Mouse (Mus musculus) olfactory bulb, adult 2 months (tissue): ENCODE measurements around the gene Trip6. TPM values are rescaled to one million over a fixed set of nuclear protein-coding genes. Genes with fewer than 3 reads are reported as not detected.
A peak's percentile ranks its signal among the peaks of the same experiment; 100 is the strongest.

Experiments
- H3K27ac ChIP-seq: fragments of 200-500 bp; 2 replicates; pipeline ENCODE4 v1.5.1; 2012; ENCODE audit warnings: low read depth, low read length; ENCODE audit not compliant: insufficient read depth
- H3K4me1 ChIP-seq: fragments of 200-500 bp; 2 replicates; pipeline ENCODE4 v1.6.1; 2012; ENCODE audit warnings: low read length; ENCODE audit not compliant: control insufficient read depth, insufficient read depth
- H3K4me3 ChIP-seq: fragments of 200-500 bp; 2 replicates; pipeline ENCODE4 v1.5.1; 2012; ENCODE audit warnings: mild to moderate bottlenecking, low read depth, low read length, moderate library complexity; ENCODE audit not compliant: insufficient read depth
- CTCF ChIP-seq: fragments of 200-500 bp; IDR thresholded peaks from 2 replicates; pipeline ENCODE4 v1.5.1; 2012; ENCODE audit warnings: low read depth, mild to moderate bottlenecking, low read length, moderate library complexity; ENCODE audit not compliant: insufficient read depth
- POLR2A ChIP-seq: fragments of 200-500 bp; IDR thresholded peaks from 2 replicates; pipeline ENCODE4 v1.6.1; 2012; ENCODE audit warnings: mild to moderate bottlenecking, low read depth, low read length, moderate library complexity; ENCODE audit not compliant: insufficient read depth
- WGBS: fragments of 180-500 bp; shearing (Covaris S2); methylation state at CpG from one replicate; pipeline ENCODE4 v1.1.7; 2018; 5-methylcytosine and 5-hydroxymethylcytosine counted together
- polyA plus RNA-seq: library from polyadenylated mRNA; stranded (reverse); fragments of >200 nt; gene quantifications from 2 replicates; pipeline ENCODE4 v1.2.4, GENCODE M21; 2012; ENCODE audit warnings: low replicate concordance; ENCODE audit not compliant: missing spikeins, insufficient read depth, insufficient read length

Gene Trip6
- polyA plus RNA-seq, 1 experiment: not detected

DNA sequence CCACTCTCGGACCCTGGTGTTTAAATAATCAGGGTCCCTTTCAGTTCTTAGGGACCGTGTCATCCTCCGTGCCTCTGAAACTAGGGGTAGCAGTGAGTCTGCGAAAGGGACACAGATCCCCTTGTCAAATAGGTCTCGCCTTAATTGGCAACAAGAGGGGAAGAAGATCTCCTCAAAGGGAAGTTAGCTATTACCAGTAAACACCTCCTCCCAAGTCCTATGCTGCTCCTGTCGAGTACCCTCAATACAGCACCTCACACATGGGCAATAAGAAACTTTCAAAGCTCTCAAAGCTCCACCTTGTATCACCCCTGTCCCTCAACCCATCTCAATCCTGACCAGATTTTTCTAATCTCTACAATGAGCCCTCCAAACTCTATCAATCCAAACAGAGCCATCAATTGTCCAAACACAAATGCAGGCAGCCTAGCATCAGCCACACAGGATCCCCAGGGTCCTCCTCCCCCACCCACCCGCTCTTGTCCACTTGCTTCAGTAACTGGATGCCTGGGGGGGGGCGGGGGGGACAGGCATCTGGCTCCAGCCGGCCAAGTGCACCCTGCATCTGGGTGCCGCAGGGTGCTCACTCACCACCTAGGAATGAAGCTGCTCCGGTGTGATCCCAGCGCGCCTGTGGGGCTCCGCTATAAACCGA, 18.8 kb upstream of the Trip6 start:
- Histone ChIP-seq H3K27ac (no peak overlapping the region), H3K4me3 (peak overlapping the region; percentile 69), H3K4me1 (peaks cover 11% of the 10 kb centered on the region)
- WGBS: 11% methylated on average over 15 of the region's 15 CpGs
- no peak; the same call in 1 of the 2 replicates for TF ChIP-seq POLR2A
- TF ChIP-seq CTCF: no peak

DNA sequence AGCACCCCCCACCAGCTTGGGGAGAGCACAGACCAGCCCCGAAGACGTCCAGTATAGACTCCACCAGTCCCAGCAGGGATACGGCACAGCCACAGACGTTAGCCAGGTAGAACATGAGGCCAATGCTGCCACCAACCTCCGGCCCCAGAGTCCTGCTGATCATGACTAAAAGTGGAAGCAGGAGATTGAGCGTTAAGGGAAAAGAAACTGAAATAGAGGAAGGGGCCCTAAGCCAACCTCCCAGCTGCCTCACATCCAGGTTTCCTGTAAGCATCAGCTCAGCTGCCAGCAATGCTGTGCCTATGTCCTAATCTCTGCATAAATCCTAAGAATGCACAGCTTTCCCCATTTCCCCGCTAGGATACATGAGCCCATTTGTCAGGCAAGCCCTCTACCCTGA, 16.7 kb upstream of the Trip6 start:
- WGBS: 92% methylated on average over 7 of the region's 7 CpGs
- Histone ChIP-seq H3K27ac (no peak overlapping the region), H3K4me3 (no peak overlapping the region), H3K4me1 (peaks cover 8% of the 10 kb centered on the region; the same call in 1 of the 2 replicates)
- TF ChIP-seq CTCF (no peak), POLR2A (no peak)

- Histone ChIP-seq H3K4me1 (no peaks in the 10 kb centered on the region), H3K27ac (no peak overlapping the region), H3K4me3 (no peak overlapping the region)
- 96% methylated on average over 3 of the region's 3 CpGs for WGBS
- no peak for TF ChIP-seq CTCF
- TF ChIP-seq POLR2A: no peak
These were observed 6.8 kb upstream of the Trip6 start for GRCm38 (mm10) chr5:137320996-137321395.

DNA sequence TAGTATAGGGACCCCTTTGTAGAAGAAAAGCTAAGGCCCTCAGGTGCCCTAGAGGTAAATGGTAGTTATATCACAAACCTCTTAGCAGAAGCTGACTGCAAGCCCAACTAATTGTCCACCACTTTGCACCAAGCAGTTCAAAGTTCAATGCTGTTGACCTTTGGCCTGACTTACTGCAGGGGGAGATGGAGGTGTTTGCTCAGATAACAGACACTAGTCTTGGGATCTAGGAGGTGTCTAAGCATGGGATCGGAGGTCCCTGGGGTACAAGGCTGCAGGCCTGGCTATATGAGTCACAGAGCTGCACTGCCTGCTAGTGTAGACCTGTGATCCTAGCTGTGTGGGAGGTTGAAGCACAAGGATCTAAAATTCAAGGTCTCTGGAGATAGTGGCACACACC, 4.4 kb upstream of the Trip6 start:
- H3K27ac ChIP-seq: no peak overlapping the region
- 79% methylated on average over 1 of the region's 1 CpGs for WGBS
- no peak for TF ChIP-seq POLR2A
- peaks cover 16% of the 10 kb centered on the region for H3K4me1 ChIP-seq
- H3K4me3 ChIP-seq: no peak overlapping the region

DNA sequence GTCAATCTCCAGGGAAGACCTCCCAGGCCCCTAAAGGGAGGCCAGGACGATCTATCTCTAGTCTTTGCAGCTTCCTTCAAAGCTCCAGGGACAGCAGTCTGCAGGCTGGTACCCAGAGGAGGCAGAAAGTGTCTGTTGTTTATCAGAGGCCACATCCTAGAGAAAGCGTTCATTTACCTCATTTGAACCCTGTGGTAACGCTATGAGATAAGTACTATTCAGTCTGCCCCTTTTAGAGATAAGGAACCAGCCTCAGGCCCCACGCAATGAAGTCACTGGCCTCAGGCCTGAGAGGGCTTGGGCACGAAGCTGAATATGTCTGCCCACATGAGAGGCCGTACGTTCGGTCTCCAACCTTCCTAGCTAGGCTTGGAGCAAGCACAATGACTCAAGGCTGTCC, 3.2 kb upstream of the Trip6 start:
- Histone ChIP-seq H3K4me1 (peaks cover 16% of the 10 kb centered on the region), H3K4me3 (no peak overlapping the region), H3K27ac (no peak overlapping the region)
- no peak for TF ChIP-seq POLR2A
- no peak for TF ChIP-seq CTCF
- WGBS: 91% methylated on average over 8 of the region's 8 CpGs

DNA sequence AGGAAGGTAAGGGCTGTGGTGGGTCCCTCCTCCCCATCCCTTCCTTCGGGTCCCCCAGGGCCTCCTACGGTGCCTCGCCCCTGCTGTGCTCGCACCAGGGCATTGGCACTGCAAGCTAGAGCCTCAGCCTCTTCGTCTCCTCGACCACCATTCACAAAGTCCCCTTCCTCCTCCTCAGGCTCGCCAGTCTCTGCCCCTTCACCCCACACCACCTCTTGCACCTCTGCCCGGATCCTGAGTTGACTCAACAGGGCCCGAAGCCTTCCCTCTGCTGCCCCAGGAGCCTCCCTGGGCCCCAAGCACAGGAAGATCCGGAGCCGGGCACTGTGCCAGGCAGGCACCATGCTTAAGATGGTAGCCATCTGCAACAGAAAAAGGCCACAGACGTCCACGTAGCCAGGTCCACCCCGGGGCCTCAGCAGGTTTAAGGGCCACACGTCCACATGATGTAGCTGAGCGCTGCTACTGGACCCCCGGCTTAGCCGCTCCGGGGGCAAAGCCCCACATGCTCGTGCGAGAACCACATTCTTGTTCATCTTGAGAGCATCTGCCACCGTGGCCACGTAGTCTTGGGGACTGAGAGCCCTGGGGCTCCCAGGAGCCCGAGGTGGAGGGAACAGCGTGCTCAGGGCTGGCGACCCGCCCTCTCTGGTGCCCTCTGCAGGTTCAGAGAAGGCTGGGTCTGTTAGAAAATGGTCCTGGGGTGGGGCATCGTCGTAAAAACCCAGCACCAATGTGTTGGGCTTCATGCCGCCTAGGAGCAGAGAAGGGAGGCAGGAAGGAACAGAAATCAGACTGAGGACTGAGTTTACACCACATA, 1.1 kb upstream of the Trip6 start:
- H3K4me3 ChIP-seq: no peak overlapping the region
- TF ChIP-seq CTCF: no peak
- TF ChIP-seq POLR2A: no peak
- peaks cover 16% of the 10 kb centered on the region for H3K4me1 ChIP-seq
- WGBS: 59% methylated on average over 30 of the region's 30 CpGs
- no peak overlapping the region for H3K27ac ChIP-seq

DNA sequence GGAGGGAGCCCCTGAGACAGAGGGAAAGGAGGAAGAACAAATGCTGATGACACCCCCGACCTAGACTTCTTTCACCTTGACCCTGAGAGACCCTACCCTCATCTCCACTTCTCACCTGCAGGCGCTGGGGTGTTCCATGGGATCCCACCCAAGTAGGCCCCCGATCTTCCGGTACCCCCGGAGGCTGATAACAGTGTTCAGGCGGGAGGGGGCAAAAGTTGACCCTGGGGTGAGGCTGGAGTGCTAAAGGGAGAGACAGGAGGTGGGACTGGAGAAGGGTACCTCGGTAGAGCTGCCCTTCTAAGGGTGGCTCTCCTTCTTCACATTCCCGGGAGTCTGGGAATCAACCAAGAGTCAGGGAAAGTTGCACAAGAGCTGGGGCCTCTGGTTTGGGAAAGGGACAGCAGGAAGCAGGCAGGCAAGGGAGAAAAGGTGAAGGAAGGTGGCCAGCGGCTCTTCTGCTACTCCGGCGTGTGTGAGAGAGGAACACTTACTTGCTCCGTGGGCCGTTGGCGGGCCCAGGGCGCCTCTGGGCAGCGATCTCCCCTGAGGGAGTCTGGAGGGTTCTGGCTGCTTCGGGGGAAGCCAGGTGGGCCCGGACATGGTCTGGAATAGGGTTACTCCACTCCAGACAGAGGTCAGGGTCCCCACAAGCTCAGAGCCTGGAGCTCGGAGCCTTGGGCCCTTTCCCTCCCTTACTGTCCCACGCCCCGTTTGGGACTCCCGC, 575 bp downstream of the Trip6 start:
- Histone ChIP-seq H3K27ac (peak overlapping the region; percentile 40; the same call in 1 of the 2 replicates), H3K4me1 (peaks cover 16% of the 10 kb centered on the region), H3K4me3 (peak overlapping the region; percentile 44)
- TF ChIP-seq POLR2A (no peak), CTCF (no peak)
- WGBS: 10% methylated on average over 22 of the region's 22 CpGs

DNA sequence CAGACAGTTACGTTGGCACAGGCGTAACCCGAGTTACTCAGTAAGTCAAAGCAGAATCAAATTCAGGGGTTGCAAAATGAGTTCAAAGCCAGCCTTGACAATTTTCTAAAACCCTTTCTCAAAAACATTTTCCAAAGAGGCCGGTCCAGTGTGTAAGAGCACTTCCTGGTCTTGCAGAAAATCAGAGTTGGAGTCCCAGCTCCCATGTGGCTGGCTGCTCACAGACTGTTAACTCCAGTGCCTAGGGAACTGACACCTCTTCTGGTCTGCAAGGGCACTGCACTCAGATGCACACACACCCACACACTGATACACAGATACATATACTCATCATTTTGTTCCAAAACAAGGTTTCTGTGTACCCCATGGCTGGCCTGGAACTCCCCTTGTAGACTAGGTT, 5.8 kb downstream of the Trip6 start:
- 92% methylated on average over 4 of the region's 4 CpGs for WGBS

More for the DNA sequence above, 5.8 kb downstream of the Trip6 start:
- Histone ChIP-seq H3K4me1 (no peaks in the 10 kb centered on the region), H3K4me3 (no peak overlapping the region), H3K27ac (0 out of 2 replicates have a peak overlapping the region, but pooled peaks have one; percentile 97)
- TF ChIP-seq POLR2A (no peak), CTCF (no peak)
